Mouse (Mus musculus) hematopoietic stem cell, adult 5-6 weeks (primary cell): ENCODE data around the gene Nusap1. TPM values are rescaled to one million over a fixed set of nuclear protein-coding genes. Genes with fewer than 3 reads are reported as not detected.
"Not testable (repeated sequence)": the region's sequence is repeated elsewhere in the genome, so short reads cannot be mapped to it uniquely, and the experiment has no call there.

Experiments
- ATAC-seq, 2 experiments: fragments of 125-278 bp in 1 of 2; replicated peaks in 1 of 2; 2 replicates each; pipeline ENCODE4 v1.8.0; 2016 to 2017; ENCODE audit warnings: inconsistent platforms in 2 of 2, mild to moderate bottlenecking in 2 of 2, moderate number of reproducible peaks in 2 of 2, low read depth in 1 of 2, moderate TSS enrichment in 1 of 2; ENCODE audit not compliant: low FRiP score in 2 of 2, poor library complexity in 2 of 2, severe bottlenecking in 2 of 2, insufficient read depth in 1 of 2, low TSS enrichment in 1 of 2
- total RNA-seq: library from RNA; stranded (forward); fragments of 172-1452, 232-1000 nt; gene quantifications from 2 replicates; pipeline ENCODE4 v1.2.3, GENCODE M21; 2017

Gene Nusap1
- total RNA-seq, 1 experiment from 2014 or later = 97.9 TPM

GRCm38 (mm10) chr2:119619002-119619401, 904 bp downstream of the Nusap1 start:
- ATAC-seq = not testable (repeated sequence)

GRCm38 (mm10) chr2:119621302-119621701, 3.2 kb downstream of the Nusap1 start:
- ATAC-seq = no peak

- peak in 1 of 2 experiments; percentile 32; a peak in 1 of 4 replicates for ATAC-seq
Measured at GRCm38 (mm10) chr2:119636781-119637180, 18.7 kb downstream of the Nusap1 start.

- no peak for ATAC-seq
Measured at GRCm38 (mm10) chr2:119641214-119641912, 23.3 kb downstream of the Nusap1 start.

GRCm38 (mm10) chr2:119644254-119644653, 26.2 kb downstream of the Nusap1 start:
- ATAC-seq = no peak

GRCm38 (mm10) chr2:119662220-119663182, 44.4 kb downstream of the Nusap1 start, which contains the start of gene Ndufaf1:
TSS of gene Ndufaf1 (minus strand) at chr2:119662827.
- peak; percentile 69 to 84 for ATAC-seq

GRCm38 (mm10) chr2:119665744-119666143, 47.6 kb downstream of the Nusap1 start:
- not testable (repeated sequence) for ATAC-seq

- ATAC-seq = no peak
Measured at GRCm38 (mm10) chr2:119669010-119669409, 50.9 kb downstream of the Nusap1 start.

- peak; percentile 91 to 92 for ATAC-seq
Measured at GRCm38 (mm10) chr2:119674525-119675214, 56.6 kb downstream of the Nusap1 start, which contains the start of gene Rtf1. TSS of gene Rtf1 (plus strand) at chr2:119675068.

GRCm38 (mm10) chr2:119675215-119675784, 57.2 kb downstream of the Nusap1 start:
- ATAC-seq = peak; percentile 43 to 58; a peak in 3 of 4 replicates

- 0 out of 4 replicates have a peak, but pooled peaks of 1 of the 2 experiments have one; percentile 3 for ATAC-seq
Measured at GRCm38 (mm10) chr2:119675831-119676230, 57.7 kb downstream of the Nusap1 start.

- no peak for ATAC-seq
Measured at GRCm38 (mm10) chr2:119683706-119684105, 65.6 kb downstream of the Nusap1 start.

GRCm38 (mm10) chr2:119692003-119692701, 74.1 kb downstream of the Nusap1 start:
- ATAC-seq = no peak

GRCm38 (mm10) chr2:119694826-119695225, 76.7 kb downstream of the Nusap1 start:
- ATAC-seq = no peak

- ATAC-seq = no peak
Measured at GRCm38 (mm10) chr2:119696111-119696510, 78.0 kb downstream of the Nusap1 start.

- ATAC-seq = 0 out of 4 replicates have a peak, but pooled peaks of 1 of the 2 experiments have one; percentile 58
Measured at GRCm38 (mm10) chr2:119698472-119698871, 80.4 kb downstream of the Nusap1 start.
